Mouse (Mus musculus) cerebellum, adult 2 months (tissue): Measurements from ENCODE around the gene 4930426L09Rik.

ENCODE experiments used
- CTCF ChIP-seq: fragments of 200-500 bp; IDR thresholded peaks from 2 replicates; pipeline ENCODE4 v1.5.1; 2011; ENCODE audit warnings: low read depth, mild to moderate bottlenecking, control low read depth, low read length, moderate library complexity, borderline replicate concordance; ENCODE audit not compliant: insufficient read depth
- POLR2A ChIP-seq: fragments of 200-500 bp; IDR thresholded peaks from 2 replicates; pipeline ENCODE4 v1.6.1; 2011; ENCODE audit warnings: low read length, control low read depth, borderline replicate concordance; ENCODE audit not compliant: insufficient read depth

DNA sequence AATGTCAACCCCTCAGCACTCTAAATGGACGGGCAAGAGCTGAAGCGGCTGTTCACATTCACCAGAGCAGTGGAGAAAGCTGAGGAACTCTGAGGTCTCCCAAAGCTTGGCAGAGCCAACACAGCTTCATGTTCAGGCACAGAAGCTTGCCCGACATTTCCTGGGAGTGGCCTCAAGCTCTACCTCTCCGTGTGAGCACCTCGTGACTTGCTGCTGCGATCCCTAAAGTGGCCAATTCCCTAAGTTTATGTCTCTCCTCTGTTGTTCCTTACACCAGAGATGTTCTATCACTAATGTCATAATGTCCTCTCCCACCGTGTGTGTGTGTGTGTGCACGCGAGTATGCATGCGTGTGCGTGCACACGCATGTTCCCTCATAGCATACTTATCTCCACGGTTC lies 42.5 kb upstream of the 4930426L09Rik start:
- TF ChIP-seq CTCF, result no peak
- TF ChIP-seq POLR2A, result no peak
